Mouse (Mus musculus) left cerebral cortex, adult 18-20 months (tissue): ENCODE data around the gene Dnajc12. TPM values are rescaled to one million over a fixed set of nuclear protein-coding genes. Genes with fewer than 3 reads are reported as not detected.
"Not testable (repeated sequence)": the region's sequence is repeated elsewhere in the genome, so short reads cannot be mapped to it uniquely, and the experiment has no call there.

ENCODE experiments used
- DNase-seq, 2 experiments: peaks; one replicate each; pipeline ENCODE4 v3.0.0; 2021 to 2022; ENCODE audit warnings: low spot score in 2 of 2, mixed read lengths in 1 of 2
- long read RNA-seq, 2 experiments: library from polyadenylated mRNA; stranded (forward); transcript quantifications; one replicate each; pipeline ENCODE4 v2.0.0; 2021
- total RNA-seq, 2 experiments: library from RNA; stranded (reverse); gene quantifications; 2 replicates each; pipeline ENCODE4 v1.2.3; 2021

Gene Dnajc12
- 10 to 100 TPM; 26.2 to 31.6 TPM for total RNA-seq
- long read RNA-seq, experiment 1, transcript Dnajc12-201 (5 exons, 3,025 nt): major isoform, 28 of 35 reads
- long read RNA-seq, experiment 1, partial matches to known transcripts: 1 of 35 reads
- long read RNA-seq, experiment 1, other reads (novel, unspliced or antisense): 5 of 35 reads
- long read RNA-seq, experiment 2, transcript Dnajc12-201 (5 exons, 3,025 nt): major isoform, 24 of 28 reads
- long read RNA-seq, experiment 2, partial matches to known transcripts: 1 of 28 reads
- long read RNA-seq, experiment 2, other reads (novel, unspliced or antisense): 3 of 28 reads

- DNase-seq: peak; percentile 75 to 82
Measured at GRCm38 (mm10) chr10:63382372-63383279, at the start of gene Dnajc12. Gene Dnajc12, plus strand, starts transcription at chr10:63382443.

- no peak for DNase-seq
Measured at GRCm38 (mm10) chr10:63336901-63337300, 45.3 kb upstream of the Dnajc12 start.

- DNase-seq: no peak
Measured at GRCm38 (mm10) chr10:63337326-63337725, 44.9 kb upstream of the Dnajc12 start.

GRCm38 (mm10) chr10:63337951-63338836 lies 44.0 kb upstream of the Dnajc12 start:
- peak; percentile 31 to 52 for DNase-seq

GRCm38 (mm10) chr10:63338914-63339643 lies 43.2 kb upstream of the Dnajc12 start:
- peak; percentile 80 to 83 for DNase-seq

GRCm38 (mm10) chr10:63341351-63341750 lies 40.9 kb upstream of the Dnajc12 start:
- no peak for DNase-seq

- no peak for DNase-seq
Measured at GRCm38 (mm10) chr10:63344751-63345150, 37.5 kb upstream of the Dnajc12 start.

GRCm38 (mm10) chr10:63348291-63348690 lies 34.0 kb upstream of the Dnajc12 start:
- no peak for DNase-seq

GRCm38 (mm10) chr10:63350666-63351065 lies 31.6 kb upstream of the Dnajc12 start:
- DNase-seq: no peak

GRCm38 (mm10) chr10:63351099-63351498 lies 31.1 kb upstream of the Dnajc12 start:
- not testable (repeated sequence) for DNase-seq

GRCm38 (mm10) chr10:63352111-63352510 lies 30.1 kb upstream of the Dnajc12 start:
- DNase-seq: peak; percentile 20 to 49

GRCm38 (mm10) chr10:63360502-63360901 lies 21.7 kb upstream of the Dnajc12 start:
- DNase-seq: no peak

GRCm38 (mm10) chr10:63365918-63366455 lies 16.3 kb upstream of the Dnajc12 start:
- no peak for DNase-seq

- DNase-seq: no peak
Measured at GRCm38 (mm10) chr10:63367386-63367785, 14.9 kb upstream of the Dnajc12 start.

GRCm38 (mm10) chr10:63368041-63368440 lies 14.2 kb upstream of the Dnajc12 start:
- no peak for DNase-seq

GRCm38 (mm10) chr10:63376303-63376702 lies 5.9 kb upstream of the Dnajc12 start:
- DNase-seq: no peak

GRCm38 (mm10) chr10:63377468-63377867 lies 4.8 kb upstream of the Dnajc12 start:
- peak; percentile 45 to 60 for DNase-seq

GRCm38 (mm10) chr10:63378948-63379680 lies 3.1 kb upstream of the Dnajc12 start:
- no peak for DNase-seq

- peak; percentile 7 to 10 for DNase-seq
Measured at GRCm38 (mm10) chr10:63381498-63382280, 554 bp upstream of the Dnajc12 start, which contains the start of gene Sirt1. Gene Sirt1, minus strand, starts transcription at chr10:63381704.
